Mouse (Mus musculus) lung, postnatal 10 days (tissue): Measurements from ENCODE around the gene 1700015F17Rik.

ENCODE experiments used
- DNase-seq: peaks from one replicate; pipeline ENCODE4 v3.0.0; 2021

The 1700015F17Rik gene

DNA sequence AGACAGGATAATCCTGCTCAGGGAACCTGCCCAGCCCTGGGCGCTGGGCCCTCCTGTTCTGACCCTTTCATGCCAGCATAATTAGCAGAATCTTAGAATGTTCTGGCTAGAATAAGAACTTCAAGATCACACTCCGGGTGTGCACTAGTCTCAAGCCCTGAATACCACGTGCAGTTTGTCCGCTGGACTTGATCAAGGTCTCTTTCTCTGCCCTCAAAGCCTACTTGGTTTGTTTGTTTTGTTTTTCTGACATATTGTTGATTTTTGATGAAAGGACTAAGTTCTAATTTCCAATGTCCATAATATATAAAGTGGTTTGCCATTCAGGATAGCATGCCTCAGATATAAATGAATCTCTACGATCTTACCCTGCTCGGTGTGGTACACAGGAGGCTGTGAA is at the start of gene 1700015F17Rik:
TSS of gene 1700015F17Rik (minus strand) at position 101 of the 400 bp plus-strand sequence.
- DNase-seq = no peak

DNA sequence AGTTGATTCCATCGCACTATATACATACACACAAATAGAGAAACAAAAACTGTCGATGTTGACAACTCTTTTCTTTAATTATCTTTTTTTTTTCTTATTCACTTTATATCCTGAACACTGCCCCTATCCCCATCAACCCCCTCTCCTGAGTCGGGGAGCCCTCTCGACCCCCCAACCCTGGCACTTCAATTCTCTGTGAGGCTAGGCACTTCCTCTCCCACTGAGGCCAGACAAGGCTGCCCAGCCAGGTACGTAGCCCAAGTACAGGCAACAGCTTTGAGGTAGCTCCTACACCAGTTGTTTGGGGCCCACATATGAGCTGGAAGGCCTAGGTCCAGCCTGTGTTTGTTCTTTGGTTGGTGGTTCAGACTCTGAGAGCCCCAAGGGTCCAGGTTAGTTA is 36.5 kb upstream of the 1700015F17Rik start:
- DNase-seq = no peak

DNA sequence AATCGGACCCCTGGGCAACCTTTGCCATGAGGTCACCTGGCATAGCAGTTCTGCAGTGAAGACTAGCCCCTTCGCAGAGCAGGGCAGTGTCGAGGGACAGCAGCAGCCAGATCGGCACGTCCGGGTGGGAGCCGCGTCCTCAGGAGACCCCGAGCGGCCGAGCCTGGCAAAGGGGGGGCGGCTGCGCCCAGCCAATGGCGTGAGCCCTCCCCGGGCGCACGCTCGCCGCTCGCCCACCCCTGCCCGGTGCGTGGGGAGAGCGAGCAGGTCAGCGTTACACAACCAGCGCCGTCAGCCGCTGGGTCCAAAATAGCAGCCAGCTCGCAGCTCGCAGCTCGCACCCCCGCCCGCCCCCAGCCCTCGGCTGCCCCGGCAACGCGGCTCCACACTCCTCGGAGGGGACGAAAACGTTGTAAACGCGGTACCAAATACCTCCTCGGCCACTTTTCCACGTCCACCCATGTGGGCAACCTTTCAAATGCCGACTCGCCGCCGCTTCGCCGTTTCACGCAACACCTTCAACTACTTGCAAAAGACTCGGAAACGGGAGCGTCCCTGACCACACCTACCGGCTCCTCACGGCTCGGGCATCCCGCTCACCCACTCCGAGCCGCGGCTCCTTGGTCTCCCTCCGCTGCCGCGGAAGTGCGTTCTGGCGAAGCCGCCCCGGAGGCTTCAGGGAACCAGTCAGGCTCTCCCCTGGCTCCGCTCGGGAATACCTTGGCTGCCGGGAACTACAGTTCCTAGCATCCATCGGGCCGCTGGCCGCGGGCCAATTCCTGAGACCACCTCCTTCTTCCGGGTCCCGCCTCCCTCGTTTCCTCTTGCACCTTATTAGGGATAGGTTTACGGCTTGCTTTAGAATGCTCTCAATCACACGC is 35.5 kb upstream of the 1700015F17Rik start, which contains the start of gene Cldn12:
TSS of gene Cldn12 (minus strand) at position 763 of the 881 bp plus-strand sequence.
- peak; percentile 98 for DNase-seq

DNA sequence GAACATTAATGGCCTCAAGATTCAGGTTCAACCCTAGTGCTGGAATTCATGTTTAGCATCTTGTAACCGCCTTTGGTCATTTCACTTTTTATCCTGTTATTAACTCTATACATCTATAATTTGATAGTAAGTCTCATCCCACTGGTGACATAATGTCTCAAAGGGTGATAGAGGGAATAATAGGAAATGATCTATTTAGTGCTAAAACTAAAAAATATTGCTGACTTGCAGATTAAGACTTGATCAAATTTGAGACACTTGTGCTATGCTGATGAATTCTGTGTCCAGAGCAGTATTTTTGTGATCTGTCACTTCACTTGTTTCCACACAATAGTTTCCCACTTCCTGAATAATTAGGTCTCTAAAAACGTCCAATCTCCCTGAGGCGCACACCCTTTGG is 32.5 kb upstream of the 1700015F17Rik start:
- DNase-seq = no peak

DNA sequence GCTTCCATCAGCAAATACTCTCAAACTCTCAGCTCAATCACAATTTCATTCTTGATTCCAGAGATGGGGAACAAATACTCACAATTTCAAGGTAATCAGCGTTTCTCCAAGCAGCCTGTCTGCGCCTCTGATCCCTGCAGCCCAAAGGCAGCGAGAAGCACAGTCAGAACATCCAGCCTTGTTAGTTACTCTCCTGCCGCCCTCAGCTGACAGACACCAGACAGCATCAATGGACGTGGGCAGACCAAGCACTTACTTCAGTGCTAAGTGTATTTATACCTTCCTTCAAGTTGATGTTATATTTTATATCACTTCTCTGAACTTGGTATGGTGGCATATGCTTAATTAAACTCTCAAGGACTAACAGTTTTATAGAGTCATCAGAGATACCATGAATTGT is 32.0 kb upstream of the 1700015F17Rik start:
- DNase-seq = no peak

DNA sequence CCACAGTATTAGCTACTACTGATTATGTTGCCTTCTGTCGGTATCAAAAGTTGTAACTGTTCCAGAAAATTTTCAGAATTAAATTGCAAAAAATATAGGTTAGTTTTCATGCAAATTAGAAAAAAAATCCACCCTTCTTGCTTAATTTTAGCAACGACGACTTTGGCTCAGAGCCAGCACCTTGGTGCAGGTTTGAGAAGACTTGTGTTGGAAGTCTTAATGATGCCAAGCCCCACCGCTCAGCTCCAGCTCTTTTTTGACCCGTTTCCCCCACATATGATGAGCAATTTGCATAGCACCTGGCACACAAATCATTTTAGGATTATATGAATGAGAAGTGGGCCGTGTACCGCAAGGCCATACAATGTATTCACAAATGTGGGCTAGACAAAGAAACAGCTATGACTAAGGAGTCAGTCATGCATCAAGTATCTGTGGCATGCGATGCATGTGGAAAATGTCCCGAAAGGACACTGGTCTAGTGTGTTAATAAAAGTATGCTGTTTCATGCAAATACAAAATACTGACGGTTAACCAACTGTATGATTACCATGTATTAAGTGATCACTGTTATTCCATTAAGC is 31.5 kb upstream of the 1700015F17Rik start:
- no peak for DNase-seq

DNA sequence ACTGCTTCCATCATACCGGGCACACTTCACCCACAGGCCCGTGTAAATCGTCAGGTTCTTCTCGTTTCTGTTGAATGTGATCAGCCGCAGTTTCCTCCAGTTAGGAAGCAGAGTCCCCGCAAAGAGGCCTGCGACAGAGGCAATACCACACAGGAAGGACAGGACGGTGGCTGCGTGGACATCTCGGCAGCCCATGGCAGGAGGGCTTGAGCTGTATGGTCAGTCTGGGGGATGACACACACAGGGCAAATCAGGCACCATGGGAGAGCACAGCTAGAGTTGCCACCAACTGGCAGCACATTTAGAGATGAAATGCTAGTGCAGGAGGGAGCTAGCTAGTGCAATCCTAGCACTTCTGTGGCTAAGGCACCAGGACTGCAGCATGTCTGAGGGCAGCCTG is 29.3 kb upstream of the 1700015F17Rik start:
- no peak for DNase-seq

DNA sequence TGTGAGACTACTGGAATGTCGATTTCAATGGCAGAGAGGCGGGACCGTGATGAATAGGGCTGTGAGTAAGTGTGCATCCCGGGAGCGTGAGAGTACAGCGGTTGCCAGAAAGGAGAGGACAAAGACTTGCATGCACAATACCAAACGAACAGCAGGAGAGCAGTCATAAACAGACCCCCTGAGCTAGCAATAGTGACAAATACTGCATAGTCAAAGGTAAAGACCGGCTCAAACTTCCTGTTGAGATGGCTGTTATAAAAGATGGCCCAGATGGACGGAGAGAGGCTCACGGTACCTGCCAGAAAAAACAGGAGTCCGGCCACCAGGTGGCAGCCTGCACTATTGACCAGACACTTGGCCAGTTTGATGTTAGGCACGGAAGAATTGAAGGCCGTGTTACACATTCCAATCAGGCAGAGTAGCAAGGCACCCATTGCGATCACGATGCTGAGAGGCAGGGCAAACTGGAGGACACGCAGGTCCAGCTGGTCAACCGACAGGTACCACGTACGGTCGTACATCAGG is 28.8 kb upstream of the 1700015F17Rik start:
- DNase-seq = peak; percentile 68

DNA sequence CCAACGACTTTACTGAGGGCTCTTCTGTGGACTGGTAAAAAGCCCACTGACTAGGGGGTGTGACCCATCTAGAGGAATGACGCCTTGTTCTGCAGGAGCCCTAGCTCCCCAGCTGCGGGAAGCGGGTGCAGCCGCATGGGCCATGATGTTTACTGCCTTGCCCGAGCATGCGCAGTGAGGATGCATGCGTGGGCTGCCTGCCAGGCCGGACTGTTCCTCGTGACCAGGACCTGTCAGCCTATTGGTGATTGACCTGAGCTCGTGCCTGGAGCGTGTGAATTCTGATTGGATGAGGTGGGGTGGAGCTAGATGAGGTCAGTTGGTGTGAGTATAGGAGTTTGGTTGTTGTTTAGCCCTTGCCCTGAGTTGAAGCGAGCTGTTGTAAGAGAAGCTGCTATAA is 25.5 kb upstream of the 1700015F17Rik start:
- DNase-seq = no peak

DNA sequence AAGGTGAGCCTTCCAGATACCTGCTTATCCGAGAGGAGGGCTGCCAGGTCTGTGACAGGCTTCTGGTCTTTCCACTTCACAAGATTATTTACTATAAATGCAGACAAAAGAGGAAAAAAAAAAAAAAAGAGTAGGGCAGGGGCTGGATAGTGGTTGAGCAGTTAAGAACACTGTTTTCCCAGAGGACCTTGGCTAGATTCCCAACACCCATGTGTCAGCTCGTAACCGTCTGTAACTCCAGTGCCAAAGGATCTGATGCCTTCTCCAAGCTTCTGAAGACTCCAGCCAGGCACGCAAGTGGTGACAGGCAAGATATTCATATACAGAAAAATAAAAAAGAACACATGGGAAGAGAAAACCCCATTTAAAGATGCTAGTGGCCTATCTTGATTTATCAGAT is 24.4 kb upstream of the 1700015F17Rik start:
- no peak for DNase-seq

DNA sequence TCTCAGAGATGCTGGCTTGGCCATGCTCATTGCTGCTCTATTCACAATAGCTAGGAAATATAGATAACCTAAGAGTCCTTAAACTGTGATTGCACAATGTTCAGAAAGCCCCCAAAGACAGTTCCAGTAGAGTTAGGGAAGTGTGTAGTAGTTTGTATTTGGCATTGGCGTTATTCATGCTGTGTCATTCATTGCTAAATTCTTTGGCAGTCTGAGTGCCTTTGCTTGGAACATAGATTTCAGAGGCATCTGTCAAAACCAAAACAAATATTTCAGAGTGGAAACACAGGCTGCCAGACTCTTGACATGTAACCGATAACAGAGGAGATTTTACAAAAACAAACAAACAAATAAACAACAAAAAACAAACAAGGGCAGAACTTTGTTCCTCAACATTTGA is 22.6 kb upstream of the 1700015F17Rik start:
- DNase-seq = no peak

DNA sequence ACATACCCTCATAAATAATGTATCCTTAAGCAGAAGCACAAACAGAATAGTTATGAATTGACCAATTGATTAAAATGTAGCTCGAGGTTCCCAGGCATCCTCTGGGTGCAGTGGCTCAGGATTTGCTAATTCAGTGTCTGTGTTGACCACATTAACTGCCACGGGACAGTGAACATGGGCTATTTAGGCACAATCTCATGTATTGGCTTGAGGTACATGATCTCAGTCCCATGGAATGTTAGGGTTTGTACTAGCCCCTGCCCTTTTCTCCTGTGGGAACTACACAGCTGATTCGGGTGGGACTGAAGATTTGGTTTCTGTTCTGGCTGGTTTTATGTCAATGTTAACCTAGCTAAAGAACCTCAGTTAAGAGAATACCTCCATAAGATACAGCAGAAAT is 17.4 kb upstream of the 1700015F17Rik start:
- no peak for DNase-seq

DNA sequence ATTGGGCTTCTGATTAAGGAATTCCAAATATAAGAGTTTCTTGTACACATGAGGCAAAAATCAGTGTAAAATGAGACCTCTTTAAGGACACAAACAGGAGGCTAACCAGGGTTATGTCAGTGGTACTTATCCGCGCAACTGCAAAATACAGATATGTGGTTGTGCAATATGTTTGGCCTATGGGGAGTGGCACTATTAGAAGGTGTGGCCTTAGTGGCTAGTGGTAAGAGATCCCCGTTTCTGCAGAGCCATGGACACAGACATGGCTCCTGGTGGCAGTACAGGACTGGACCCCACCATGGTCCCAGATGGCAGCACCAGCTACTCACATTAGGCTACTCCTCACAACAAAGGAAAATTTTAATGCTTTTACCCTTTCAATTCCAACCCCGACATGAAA is 16.1 kb upstream of the 1700015F17Rik start:
- no peak for DNase-seq

DNA sequence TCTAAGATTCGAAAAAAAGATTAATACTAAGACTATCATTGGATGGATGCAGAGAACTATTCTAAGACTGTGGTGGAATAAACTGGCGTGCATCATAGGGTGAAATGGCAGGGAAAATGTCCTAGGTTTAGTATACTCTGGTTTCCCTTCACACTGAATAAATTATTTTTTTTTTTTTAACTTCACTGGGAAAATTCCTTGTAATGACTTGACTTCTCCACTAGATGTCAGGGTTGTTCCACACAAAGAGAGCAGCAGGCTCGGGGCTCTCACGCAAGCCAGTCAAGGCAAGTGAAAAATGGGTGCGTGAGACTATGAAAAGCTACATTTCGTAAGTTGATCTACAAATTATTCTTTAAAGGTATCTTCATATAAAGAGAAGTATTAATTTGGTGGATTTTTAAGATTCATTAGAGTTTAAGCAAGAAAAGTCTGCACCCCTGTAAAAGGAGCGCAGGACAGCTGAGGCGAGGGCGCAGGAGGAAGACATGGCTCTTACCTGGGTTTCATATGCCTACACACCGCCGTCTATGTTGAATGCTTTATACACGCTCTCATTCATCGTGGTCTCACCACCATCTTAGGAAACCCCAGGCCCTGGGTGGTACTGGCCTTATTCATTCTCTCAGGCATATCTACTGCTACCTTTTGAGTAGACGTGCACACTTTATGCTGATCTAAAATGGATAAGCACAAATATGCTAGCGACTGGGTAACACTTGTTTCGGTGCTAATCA is 15.5 kb upstream of the 1700015F17Rik start:
- DNase-seq = peak; percentile 54

DNA sequence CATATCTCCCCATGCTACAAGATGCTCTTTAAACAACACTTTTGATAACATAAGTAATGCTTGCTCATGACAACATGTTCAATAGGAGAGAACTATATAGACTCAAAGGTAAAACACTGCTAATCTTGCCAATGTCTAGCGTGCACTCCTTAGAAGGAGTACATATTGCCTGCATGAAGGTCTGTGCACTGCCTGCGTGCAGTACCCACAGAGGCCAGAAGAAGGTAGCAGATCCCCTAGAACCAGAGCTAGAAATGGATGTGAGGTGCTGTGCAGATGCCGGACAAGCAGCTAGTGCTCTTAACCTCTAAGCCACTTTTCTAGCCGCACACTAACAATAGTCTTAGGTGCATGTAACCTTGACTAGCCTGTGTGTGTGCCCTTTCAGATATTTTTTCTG is 13.2 kb upstream of the 1700015F17Rik start:
- no peak for DNase-seq

DNA sequence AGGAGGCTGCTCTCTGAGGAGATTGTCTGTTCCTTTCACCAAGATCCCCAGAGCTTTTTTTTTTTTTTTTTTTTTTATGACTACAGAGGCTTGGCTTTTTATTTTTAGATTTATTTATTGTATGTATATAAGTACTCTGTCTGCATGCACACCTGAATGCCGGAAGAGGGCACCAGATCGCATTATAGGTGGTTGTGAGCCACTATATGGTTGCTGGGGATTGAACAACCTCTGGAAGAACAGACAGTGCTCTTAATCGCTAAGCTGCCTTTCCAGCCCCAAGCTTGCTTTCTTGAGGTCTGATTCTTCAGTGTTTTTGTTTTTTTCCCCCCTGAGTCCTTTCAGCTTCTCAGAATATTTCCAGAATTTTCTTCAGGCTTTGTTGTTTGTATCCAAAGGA is 7.1 kb upstream of the 1700015F17Rik start:
- no peak for DNase-seq

DNA sequence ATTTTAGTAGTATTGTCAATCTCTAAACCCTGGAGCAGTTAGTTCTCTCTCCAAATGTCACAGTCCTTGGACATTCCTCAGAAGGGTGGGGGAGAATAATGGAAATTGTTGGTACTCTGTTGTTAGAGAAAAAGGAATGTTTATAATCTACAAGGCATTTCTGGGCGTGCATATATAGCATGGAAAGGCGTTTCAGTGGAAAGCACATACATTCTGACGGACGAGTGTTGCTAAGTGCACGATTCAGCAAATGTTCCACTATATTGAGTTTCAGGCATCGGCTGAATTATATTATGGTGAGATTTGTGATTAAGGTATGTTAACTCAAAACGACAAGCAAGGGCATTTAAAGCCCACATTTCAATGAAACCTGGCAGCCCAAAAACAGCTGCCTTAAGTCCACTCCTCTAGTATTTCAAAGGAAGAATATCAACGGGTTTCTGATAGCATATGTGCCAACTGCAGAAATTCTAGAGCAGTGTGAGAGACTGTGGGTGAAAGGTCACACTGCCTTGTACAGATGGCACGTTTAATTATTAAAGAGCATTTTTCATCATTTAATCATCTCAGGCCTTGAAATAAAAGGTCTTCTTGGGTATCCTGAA is 4.4 kb upstream of the 1700015F17Rik start:
- DNase-seq = no peak

DNA sequence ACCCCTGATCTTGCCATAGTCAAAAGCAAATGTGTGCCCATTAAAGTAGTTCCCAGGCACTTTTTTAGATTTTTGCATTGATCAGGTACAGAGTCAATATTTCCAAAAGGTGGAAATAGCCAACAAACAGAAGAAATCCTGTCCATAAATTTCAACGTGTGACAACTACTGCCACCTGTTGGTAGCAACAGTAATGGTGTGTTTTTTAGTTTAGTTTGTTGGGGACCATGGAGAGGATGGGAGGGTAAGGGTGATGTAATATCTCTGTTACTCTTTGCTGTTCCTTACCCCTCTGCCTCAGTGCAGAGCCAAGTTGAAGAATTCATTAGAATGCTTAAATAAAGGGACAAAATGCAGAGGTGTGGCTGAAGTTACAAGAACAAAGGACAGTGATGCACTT is 2.7 kb upstream of the 1700015F17Rik start:
- peak; percentile 45 for DNase-seq

DNA sequence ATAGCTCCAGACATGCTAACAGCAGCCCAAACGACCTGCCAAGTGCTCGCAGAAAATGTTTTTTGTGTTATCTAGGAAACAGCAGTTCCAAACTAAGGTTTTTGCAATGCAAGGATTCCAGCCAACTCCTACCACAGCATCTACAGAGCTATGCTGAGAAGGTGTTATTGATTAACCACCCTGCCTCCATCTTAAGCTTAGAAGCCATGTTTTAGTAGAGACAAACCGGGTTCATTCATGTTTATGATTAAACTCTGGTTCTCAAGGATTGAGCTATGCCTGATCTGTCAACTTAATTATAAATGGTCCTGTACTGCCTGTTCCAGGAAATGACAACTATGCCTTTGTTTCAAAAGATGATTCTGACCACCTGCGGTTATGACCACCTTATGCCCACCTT is 2.8 kb downstream of the 1700015F17Rik start:
- DNase-seq = no peak

DNA sequence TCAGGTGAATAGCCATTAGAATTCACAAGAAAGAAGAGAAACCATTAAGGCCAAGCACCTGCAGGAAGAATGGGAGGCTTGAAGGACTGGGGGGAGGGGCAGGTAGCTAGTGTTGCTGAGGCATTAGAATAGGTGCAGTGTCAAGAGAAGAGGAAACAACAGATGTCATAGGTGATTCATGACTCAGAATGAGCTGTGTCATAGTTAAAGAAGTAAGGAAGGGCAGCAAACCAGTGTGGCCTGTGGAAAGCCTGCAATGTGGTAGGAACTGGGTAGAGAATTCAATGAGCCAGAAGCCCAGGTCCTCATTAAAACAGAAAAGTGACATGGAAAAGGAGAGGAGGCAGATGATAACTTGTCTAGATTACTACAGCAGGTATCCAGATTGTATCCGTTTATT is 13.7 kb downstream of the 1700015F17Rik start:
- no peak for DNase-seq

DNA sequence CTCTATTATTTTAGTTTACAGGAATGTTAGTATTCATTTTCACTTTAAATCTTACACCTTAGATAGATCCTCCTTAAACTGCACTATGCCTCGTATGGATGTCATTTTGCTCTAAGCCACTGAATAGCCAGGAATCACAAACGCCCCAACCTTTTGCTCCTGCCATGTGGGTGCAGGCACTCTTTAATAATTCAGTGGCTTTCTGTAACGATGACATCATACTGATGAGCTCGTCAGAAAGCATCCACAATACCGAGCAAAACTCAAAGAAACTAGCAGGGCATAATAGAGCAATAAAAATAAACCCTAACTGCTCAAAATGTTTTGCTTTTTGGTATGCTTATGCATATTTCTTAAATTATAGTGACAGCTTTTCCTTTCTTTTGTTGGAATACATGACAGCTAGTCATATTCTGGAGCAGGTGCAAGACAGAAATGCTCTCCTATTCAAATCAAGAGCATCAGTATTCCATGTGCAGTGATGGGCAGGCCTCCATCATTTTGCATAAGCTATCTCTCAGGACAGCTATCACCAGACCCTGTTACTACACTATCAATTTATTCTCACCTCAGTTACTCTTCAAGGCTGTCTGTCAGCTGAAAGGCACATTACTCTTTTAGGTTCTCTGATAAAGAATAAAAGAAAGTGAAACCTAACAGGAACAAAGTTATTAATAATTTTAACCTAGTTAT is 47.1 kb downstream of the 1700015F17Rik start:
- no peak for DNase-seq

DNA sequence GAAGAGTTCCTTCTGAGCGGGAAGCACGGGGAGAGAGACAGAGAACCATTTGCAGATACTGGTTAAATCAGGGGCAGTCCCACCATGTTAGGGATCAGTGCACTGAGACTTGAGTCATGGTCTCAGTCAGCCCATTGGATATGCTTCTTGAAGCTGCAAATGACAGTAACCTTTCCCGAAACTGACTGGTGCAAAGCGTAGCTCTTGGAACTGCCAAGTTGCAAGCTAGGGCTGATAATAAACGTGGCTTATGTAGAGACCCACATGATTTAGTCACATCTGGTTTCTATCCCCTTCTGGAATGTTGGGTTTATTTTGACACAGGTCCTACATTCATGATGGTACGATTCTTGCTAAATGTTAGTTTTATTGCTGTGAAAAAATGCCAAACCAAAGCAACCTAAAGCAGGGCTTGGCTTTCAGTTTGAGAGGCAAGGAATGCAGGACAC is 55.2 kb downstream of the 1700015F17Rik start:
- DNase-seq = no peak
